ENCODE assay signal across 8 mouse cellular contexts in the genomic region with DNA sequence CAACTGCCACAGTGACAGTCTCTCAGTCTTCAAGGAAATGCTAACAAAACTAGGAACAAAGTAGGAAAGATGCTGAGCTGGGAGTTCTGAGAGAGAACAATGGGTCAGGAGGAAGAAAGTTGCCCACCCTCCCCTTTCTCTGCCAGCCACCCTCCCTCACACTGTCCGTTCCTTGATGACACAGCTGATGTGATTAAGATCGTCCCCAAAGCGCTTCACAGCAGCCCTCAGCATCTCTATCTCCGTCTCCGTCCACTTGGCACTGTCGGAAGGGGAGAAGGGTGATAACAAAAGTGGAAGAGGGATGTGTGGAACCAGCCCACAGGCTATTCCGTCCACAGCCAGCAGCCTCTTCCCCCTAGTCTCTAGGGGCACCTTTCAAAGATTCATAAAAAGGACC. TPM values are rescaled to one million over a fixed set of nuclear protein-coding genes. Genes with fewer than 3 reads are reported as not detected.
DNase-seq lines count a peak whose midpoint lies in the region; ATAC-seq and TF ChIP-seq lines count a peak whose summit lies in the region.

No protein-coding gene starts in this region.

- DNase-seq in lung, postnatal 36 days: no peak
- DNase-seq in embryonic facial prominence, embryonic 14.5 days (ENCODE audit: low spot score): no peak
- DNase-seq in urinary bladder, postnatal 14 days (ENCODE audit: low spot score): no peak
- DNase-seq in right cerebral cortex, adult 2 months (ENCODE audit: low spot score in 2 of 2): no peak
- DNase-seq in gastrocnemius, adult 18-20 months (ENCODE audit: low spot score): no peak

- H3K4me3 ChIP-seq in lung, embryonic 15.5 days: peak overlapping the region; percentile 90
- peak overlapping the region; percentile 67 for H3K4me3 ChIP-seq in embryonic facial prominence, embryonic 14.5 days (ENCODE audit: low read depth, low read length)
- H3K4me3 ChIP-seq in intestine, postnatal 0 days (ENCODE audit: low read depth, low read length): 0 out of 2 replicates have a peak overlapping the region, but pooled peaks have one; percentile 91
- H3K4me3 ChIP-seq in myocyte: peak overlapping the region; percentile 60

- peak overlapping the region; percentile 4 for H3ac ChIP-seq in myocyte (ENCODE audit: control insufficient read depth, insufficient read length)

- peaks cover 49% of the 10 kb centered on the region for H3K4me1 ChIP-seq in lung, embryonic 15.5 days
- H3K4me1 ChIP-seq in embryonic facial prominence, embryonic 14.5 days (ENCODE audit: control insufficient read depth, insufficient read depth, low read length): peaks cover 28% of the 10 kb centered on the region
- H3K4me1 ChIP-seq in intestine, postnatal 0 days (replicated peaks; ENCODE audit: control insufficient read depth, insufficient read depth, low read length): peaks cover 5% of the 10 kb centered on the region; the same call in 1 of the 2 replicates

- peaks cover 11% of the 10 kb centered on the region for H3K36me3 ChIP-seq in lung, embryonic 15.5 days
- peaks cover 16% of the 10 kb centered on the region for H3K36me3 ChIP-seq in embryonic facial prominence, embryonic 14.5 days (ENCODE audit: control insufficient read depth, insufficient read depth, low read length)
- peaks cover 11% of the 10 kb centered on the region; the same call in 1 of the 2 replicates for H3K36me3 ChIP-seq in intestine, postnatal 0 days (ENCODE audit: control insufficient read depth, insufficient read depth)
- H3K36me3 ChIP-seq in myocyte (ENCODE audit: control insufficient read depth, insufficient read depth): no peaks in the 10 kb centered on the region

- peak overlapping the region; percentile 88 for H3K9ac ChIP-seq in lung, embryonic 15.5 days
- H3K9ac ChIP-seq in embryonic facial prominence, embryonic 14.5 days (ENCODE audit: low read depth, low read length): peak overlapping the region; percentile 79
- peak overlapping the region; percentile 50; the same call in 1 of the 2 replicates for H3K9ac ChIP-seq in intestine, postnatal 0 days (ENCODE audit: low read depth, low read length)

- peak overlapping the region; percentile 84 for H3K4me2 ChIP-seq in lung, embryonic 15.5 days
- peak overlapping the region; percentile 82 for H3K4me2 ChIP-seq in embryonic facial prominence, embryonic 14.5 days (ENCODE audit: low read depth, low read length)
- H3K4me2 ChIP-seq in intestine, postnatal 0 days (replicated peaks; ENCODE audit: low read depth): peak overlapping the region; percentile 70
- H3K4me2 ChIP-seq in myocyte (ENCODE audit: low read depth): peak overlapping the region; percentile 94

- H3K9me3 ChIP-seq in lung, embryonic 15.5 days: no peaks in the 10 kb centered on the region
- H3K9me3 ChIP-seq in embryonic facial prominence, embryonic 14.5 days (ENCODE audit: control insufficient read depth, low read length): no peaks in the 10 kb centered on the region
- H3K9me3 ChIP-seq in intestine, postnatal 0 days (ENCODE audit: control insufficient read depth): no peaks in the 10 kb centered on the region

- peaks cover 13% of the 10 kb centered on the region for H3K79me2 ChIP-seq in myocyte (ENCODE audit: control insufficient read depth, insufficient read depth)

- no peaks in the 10 kb centered on the region for H3K27me3 ChIP-seq in lung, embryonic 15.5 days
- H3K27me3 ChIP-seq in embryonic facial prominence, embryonic 14.5 days (replicated peaks; ENCODE audit: control insufficient read depth, insufficient read depth, low read length): no peaks in the 10 kb centered on the region
- H3K27me3 ChIP-seq in intestine, postnatal 0 days (replicated peaks; ENCODE audit: control insufficient read depth, insufficient read depth, low read length): no peaks in the 10 kb centered on the region
- H3K27me3 ChIP-seq in myocyte (ENCODE audit: control insufficient read depth, insufficient read depth, insufficient read length): no peaks in the 10 kb centered on the region

- no peak for ATAC-seq in lung, embryonic 15.5 days (ENCODE audit: borderline replicate concordance, extremely low read depth, low FRiP score, low TSS enrichment)
- ATAC-seq in embryonic facial prominence, embryonic 14.5 days (ENCODE audit: low read depth): no peak
- no peak for ATAC-seq in intestine, postnatal 0 days

- no peak for TF ChIP-seq POLR2A in myocyte (IDR thresholded peaks at IDR 0.05; ENCODE audit: insufficient read length, low read depth)

- 8% methylated on average over 7 of the region's 7 CpGs for WGBS in lung, embryonic 15.5 days
- 43% methylated on average over 7 of the region's 7 CpGs for WGBS in embryonic facial prominence, embryonic 14.5 days
- WGBS in intestine, postnatal 0 days: 39% methylated on average over 7 of the region's 7 CpGs

- H3K27ac ChIP-seq in lung, embryonic 15.5 days: peak overlapping the region; percentile 94
- peak overlapping the region; percentile 89 for H3K27ac ChIP-seq in embryonic facial prominence, embryonic 14.5 days (replicated peaks; ENCODE audit: low read depth, low read length)
- H3K27ac ChIP-seq in intestine, postnatal 0 days (ENCODE audit: low read depth, low read length): no peak overlapping the region; the same call in 1 of the 2 replicates

- TF ChIP-seq CTCF in intestine, postnatal 0 days (IDR thresholded peaks at IDR 0.05; ENCODE audit: low read depth): no peak

TF ChIP-seq in myocyte, 11 proteins besides CTCF, POLR2A, EP300 and RAD21:
- TF ChIP-seq TCF3 (IDR thresholded peaks at IDR 0.05; ENCODE audit: insufficient read length, low read depth) (no peak), POLR2AphosphoS2 (IDR thresholded peaks at IDR 0.05; ENCODE audit: insufficient read length, low read depth) (no peak)

RNA-seq across cellular contexts. Expression of a gene that starts 1.0 kb away (rescaled TPM):
- polyA plus RNA-seq in lung, embryonic 15.5 days (2015; fragmentation: Nextera tagmentation; extraction: Ambion mirVana): 175 and 179 TPM in 2 replicates
- 149 and 172 TPM in 2 replicates for polyA plus RNA-seq in embryonic facial prominence, embryonic 14.5 days (2014; fragmentation: Nextera tagmentation; extraction: Ambion mirVana)
- polyA plus RNA-seq in intestine, postnatal 0 days (2015; fragmentation: Nextera tagmentation; extraction: Ambion mirVana): 70.3 and 72.7 TPM in 2 replicates
- polyA plus RNA-seq in myocyte (2012; fragmentation: generic; extraction: Trizol): 75.5 TPM
- total RNA-seq in gastrocnemius, adult 18-20 months (2021): 10 to 100 TPM; 30.3 to 30.7 TPM

RNA-seq across cellular contexts. Expression of a gene that starts 2.9 kb away (rescaled TPM):
- polyA plus RNA-seq in lung, embryonic 15.5 days (2015; fragmentation: Nextera tagmentation; extraction: Ambion mirVana): 10.8 and 11.0 TPM in 2 replicates
- 9.9 and 12.2 TPM in 2 replicates for polyA plus RNA-seq in embryonic facial prominence, embryonic 14.5 days (2014; fragmentation: Nextera tagmentation; extraction: Ambion mirVana)
- polyA plus RNA-seq in intestine, postnatal 0 days (2015; fragmentation: Nextera tagmentation; extraction: Ambion mirVana): 11.2 and 11.3 TPM in 2 replicates
- polyA plus RNA-seq in myocyte (2012; fragmentation: generic; extraction: Trizol): 9.2 TPM
- 1 to 10 TPM; 3.2 to 3.3 TPM for total RNA-seq in gastrocnemius, adult 18-20 months (2021)

RNA-seq across cellular contexts. Expression of a gene that starts 2.9 kb away (rescaled TPM):
- 179 and 183 TPM in 2 replicates for polyA plus RNA-seq in lung, embryonic 15.5 days (2015; fragmentation: Nextera tagmentation; extraction: Ambion mirVana)
- 182 and 204 TPM in 2 replicates for polyA plus RNA-seq in embryonic facial prominence, embryonic 14.5 days (2014; fragmentation: Nextera tagmentation; extraction: Ambion mirVana)
- 628 and 645 TPM in 2 replicates for polyA plus RNA-seq in intestine, postnatal 0 days (2015; fragmentation: Nextera tagmentation; extraction: Ambion mirVana)
- 339 TPM for polyA plus RNA-seq in myocyte (2012; fragmentation: generic; extraction: Trizol)
- 100 to 1,000 TPM; 120 to 133 TPM for total RNA-seq in gastrocnemius, adult 18-20 months (2021)

RNA-seq across cellular contexts. Expression of a gene that starts 7.1 kb away (rescaled TPM):
- 30.2 and 33.9 TPM in 2 replicates for polyA plus RNA-seq in lung, embryonic 15.5 days (2015; fragmentation: Nextera tagmentation; extraction: Ambion mirVana)
- 11.6 and 13.0 TPM in 2 replicates for polyA plus RNA-seq in embryonic facial prominence, embryonic 14.5 days (2014; fragmentation: Nextera tagmentation; extraction: Ambion mirVana)
- 3.6 and 4.4 TPM in 2 replicates for polyA plus RNA-seq in intestine, postnatal 0 days (2015; fragmentation: Nextera tagmentation; extraction: Ambion mirVana)
- polyA plus RNA-seq in myocyte (2012; fragmentation: generic; extraction: Trizol): 2.8 TPM
- 1 to 10 TPM in 1 of 2 experiments, under 1 TPM in 1; 0.82 to 5.1 TPM for total RNA-seq in gastrocnemius, adult 18-20 months (2021)

RNA-seq across cellular contexts. Expression of a gene that starts 15.9 kb away (rescaled TPM):
- polyA plus RNA-seq in lung, embryonic 15.5 days (2015; fragmentation: Nextera tagmentation; extraction: Ambion mirVana): 5.5 and 6.0 TPM in 2 replicates
- 4.2 and 5.8 TPM in 2 replicates for polyA plus RNA-seq in embryonic facial prominence, embryonic 14.5 days (2014; fragmentation: Nextera tagmentation; extraction: Ambion mirVana)
- polyA plus RNA-seq in intestine, postnatal 0 days (2015; fragmentation: Nextera tagmentation; extraction: Ambion mirVana): 9.9 and 11.4 TPM in 2 replicates
- polyA plus RNA-seq in myocyte (2012; fragmentation: generic; extraction: Trizol): 4.8 TPM
- total RNA-seq in gastrocnemius, adult 18-20 months (2021): under 1 TPM; 0.14 to 0.50 TPM
